Mouse (Mus musculus): ENCODE measurements around the gene Sec1.

DNA sequence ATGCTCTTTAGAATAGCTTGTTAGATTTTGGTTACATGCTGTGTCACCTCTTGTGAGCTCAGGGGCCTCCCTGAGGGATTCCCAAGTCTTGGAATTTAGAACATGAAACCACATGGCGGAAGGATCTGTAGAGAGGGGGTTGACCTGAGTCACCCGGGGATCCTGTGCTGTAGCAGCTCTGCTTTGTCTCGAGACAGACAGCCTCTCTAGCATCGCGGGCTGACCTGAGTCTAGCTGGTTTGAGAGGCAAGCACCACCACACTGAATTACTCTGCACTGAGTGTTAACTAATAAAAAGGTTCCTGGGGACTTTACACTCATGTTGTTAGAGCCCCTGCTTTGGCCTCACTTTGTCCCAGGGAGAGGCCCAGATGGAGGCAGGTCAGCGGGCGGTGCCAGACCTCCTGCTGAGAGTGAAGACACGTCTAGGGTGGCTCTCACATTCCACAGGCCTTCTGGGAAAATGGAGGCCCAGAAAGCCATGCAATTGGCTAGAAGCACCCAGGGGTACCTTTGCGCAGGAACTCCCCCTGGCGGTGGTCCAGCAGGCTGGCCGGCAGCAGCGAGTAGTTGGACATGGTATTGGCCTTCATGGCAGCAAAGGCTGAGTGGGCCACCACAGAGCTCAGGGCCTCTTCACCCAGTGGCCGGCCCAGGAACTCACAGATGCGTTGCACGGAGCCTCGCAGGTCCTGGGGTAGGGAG lies 36.7 kb upstream of the Sec1 start:
- TF ChIP-seq POLR2A (IDR thresholded peaks at IDR 0.05; ENCODE audit: insufficient read depth, low read depth, low read length), result no peak
- peak; percentile 35 for TF ChIP-seq CTCF (IDR thresholded peaks at IDR 0.05)

All from heart, adult 2 months (tissue).